ENCODE assay signal across 26 mouse cellular contexts in genomic region chr1:57201274-57201673, GRCm38 (mm10).
"Had no signal": no experiment of that assay in that cellular context is flagged by ENCODE, and none has a peak within 500 bp of the region (broad histone marks: within the 10 kb centered on the region; RNA-seq: fewer than 3 reads in every experiment).

No protein-coding gene starts in this region.

- H3K27me3 ChIP-seq: hindbrain, embryonic 12.5 days; intestine, embryonic 15.5 days had no signal

- ATAC-seq: hindbrain, embryonic 16.5 days; inflammation-experienced regulatory T-cells, adult 6 months; intestine, embryonic 15.5 days; intestine, postnatal 0 days had no signal

- H3K27ac ChIP-seq: gastrocnemius, adult 2 months; heart, embryonic 13.5 days; heart, embryonic 15.5 days; hindbrain, embryonic 10.5 days; hindbrain, embryonic 12.5 days; hindbrain, embryonic 14.5 days; intestine, embryonic 15.5 days; layer of hippocampus, adult 2 months; left cerebral cortex, adult 2 months; limb, embryonic 12.5 days had no signal

- H3K9me3 ChIP-seq: heart, embryonic 13.5 days; heart, embryonic 15.5 days; hindbrain, embryonic 10.5 days; hindbrain, embryonic 12.5 days; intestine, embryonic 15.5 days; limb, embryonic 12.5 days had no signal

- H3K9ac ChIP-seq: heart, embryonic 13.5 days; heart, embryonic 15.5 days; hindbrain, embryonic 12.5 days; hindbrain, embryonic 14.5 days; intestine, embryonic 15.5 days; limb, embryonic 12.5 days had no signal

- H3K4me2 ChIP-seq: heart, embryonic 11.5 days; heart, embryonic 13.5 days; heart, embryonic 15.5 days; hindbrain, embryonic 12.5 days; hindbrain, embryonic 14.5 days; intestine, embryonic 15.5 days; limb, embryonic 12.5 days; liver, embryonic 11.5 days had no signal

- H3K36me3 ChIP-seq: heart, embryonic 13.5 days; heart, embryonic 15.5 days; hindbrain, embryonic 10.5 days; hindbrain, embryonic 12.5 days; intestine, embryonic 15.5 days; limb, embryonic 12.5 days had no signal

- DNase-seq: gastrocnemius, adult 2 months; gastrocnemius, postnatal 10 days; gastrocnemius, postnatal 25 days; heart, adult 18-20 months; heart, postnatal 14 days; heart, postnatal 4 days; kidney, adult 18-20 months; kidney, adult 8-10 months; kidney, postnatal 10 days; kidney, postnatal 25 days; kidney, postnatal 4 days; liver had no signal

- H3K4me3 ChIP-seq: gastrocnemius, adult 2 months; heart, embryonic 13.5 days; heart, embryonic 15.5 days; hindbrain, embryonic 10.5 days; hindbrain, embryonic 12.5 days; intestine, embryonic 15.5 days; layer of hippocampus, adult 2 months; left cerebral cortex, adult 2 months; limb, embryonic 12.5 days had no signal
